Mouse (Mus musculus): ENCODE data around the gene Ahnak2. TPM values are rescaled to one million over a fixed set of nuclear protein-coding genes. Genes with fewer than 3 reads are reported as not detected.

Ahnak2 gene
- polyA plus RNA-seq, 1 experiment from 2014 or later: 1.2 TPM

DNA sequence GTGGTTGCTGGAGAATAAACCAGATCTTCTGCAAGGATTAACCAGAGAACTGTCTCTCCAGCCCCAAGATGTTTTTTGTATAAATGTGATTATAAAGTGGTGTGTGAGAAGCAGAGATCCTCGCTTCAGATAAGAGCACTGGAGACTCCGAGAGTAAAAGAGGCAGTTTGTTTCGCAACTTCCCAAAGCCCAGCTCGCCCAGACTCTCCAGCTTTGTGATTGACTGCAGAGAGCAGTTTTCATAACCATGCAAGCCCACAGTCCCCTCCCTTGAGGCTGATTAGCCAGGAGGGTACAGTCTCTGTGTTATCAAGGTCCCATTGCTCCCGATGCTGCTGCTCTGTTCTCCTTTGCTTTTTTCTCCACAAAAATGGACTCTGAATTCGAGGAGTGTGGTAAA lies 31.1 kb upstream of the Ahnak2 start:
- 64% methylated on average over 6 of the region's 6 CpGs for WGBS

DNA sequence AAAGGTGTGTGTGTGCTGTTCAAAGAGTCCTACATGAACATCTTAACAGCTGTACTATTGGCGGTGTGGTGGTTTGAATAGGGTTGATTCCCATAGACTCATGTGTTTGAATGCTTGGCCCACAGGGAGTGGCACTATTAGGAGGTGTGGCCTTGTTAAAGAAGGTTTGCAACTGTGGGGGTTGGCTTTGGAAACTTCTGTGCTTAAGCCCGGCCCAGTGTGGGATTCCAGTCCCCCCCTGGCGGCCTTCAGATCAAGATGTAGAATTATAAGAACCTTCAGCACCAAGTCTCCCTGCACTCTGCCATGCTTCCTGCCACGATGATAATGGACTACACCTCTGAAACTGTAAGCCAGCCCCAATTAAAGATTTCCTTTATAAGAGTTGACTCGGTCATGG lies 30.0 kb upstream of the Ahnak2 start:
- Histone ChIP-seq H3K9me3 (no peaks in the 10 kb centered on the region), H3K4me2 (no peak overlapping the region), H3K4me1 (peaks cover 19% of the 10 kb centered on the region), H3K36me3 (peaks cover 23% of the 10 kb centered on the region), H3K27ac (replicated peaks) (no peak overlapping the region), H3K4me3 (no peak overlapping the region), H3K27me3 (replicated peaks) (no peaks in the 10 kb centered on the region), H3K9ac (no peak overlapping the region)
- ATAC-seq (ENCODE audit: extremely low read depth, insufficient number of reproducible peaks, low FRiP score, low TSS enrichment): no peak
- WGBS: 83% methylated on average over 5 of the region's 5 CpGs

More for the DNA sequence above, 31.1 kb upstream of the Ahnak2 start:
- H3K27ac ChIP-seq (replicated peaks): no peak overlapping the region
- H3K36me3 ChIP-seq: peaks cover 17% of the 10 kb centered on the region
- no peak for ATAC-seq (ENCODE audit: extremely low read depth, insufficient number of reproducible peaks, low FRiP score, low TSS enrichment)
- no peak overlapping the region for H3K9ac ChIP-seq
- H3K9me3 ChIP-seq: no peaks in the 10 kb centered on the region
- H3K27me3 ChIP-seq (replicated peaks): no peaks in the 10 kb centered on the region
- H3K4me3 ChIP-seq: no peak overlapping the region
- peaks cover 10% of the 10 kb centered on the region for H3K4me1 ChIP-seq
- no peak overlapping the region for H3K4me2 ChIP-seq

DNA sequence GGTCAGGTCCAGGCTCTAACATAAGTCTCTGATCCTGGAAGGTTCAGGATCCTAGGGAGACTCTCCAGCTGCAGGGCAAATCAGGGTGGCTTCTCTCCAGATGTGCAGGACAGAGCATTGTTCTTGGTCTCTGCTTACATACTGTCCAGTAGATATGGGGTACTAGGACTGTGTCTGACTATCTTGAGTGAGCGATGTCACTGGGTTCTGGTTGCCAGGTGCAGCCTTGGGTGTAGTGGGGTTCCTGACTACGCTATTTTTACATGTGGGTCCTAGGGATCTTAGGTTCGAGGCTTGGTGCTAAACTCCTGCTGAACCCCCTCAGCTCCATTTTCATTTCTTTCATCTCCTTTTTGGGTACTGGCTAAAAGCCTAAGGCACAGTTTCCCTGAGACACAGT lies 28.1 kb upstream of the Ahnak2 start:
- no peak for ATAC-seq (ENCODE audit: extremely low read depth, insufficient number of reproducible peaks, low FRiP score, low TSS enrichment)
- Histone ChIP-seq H3K4me1 (peaks cover 38% of the 10 kb centered on the region), H3K27me3 (replicated peaks) (no peaks in the 10 kb centered on the region), H3K9ac (peak overlapping the region; percentile 85), H3K4me3 (peak overlapping the region; percentile 99), H3K9me3 (no peaks in the 10 kb centered on the region), H3K36me3 (peaks cover 41% of the 10 kb centered on the region), H3K27ac (replicated peaks) (0 out of 2 replicates have a peak overlapping the region, but pooled peaks have one; percentile 84), H3K4me2 (peak overlapping the region; percentile 87)
- WGBS: 73% methylated on average over 3 of the region's 3 CpGs

DNA sequence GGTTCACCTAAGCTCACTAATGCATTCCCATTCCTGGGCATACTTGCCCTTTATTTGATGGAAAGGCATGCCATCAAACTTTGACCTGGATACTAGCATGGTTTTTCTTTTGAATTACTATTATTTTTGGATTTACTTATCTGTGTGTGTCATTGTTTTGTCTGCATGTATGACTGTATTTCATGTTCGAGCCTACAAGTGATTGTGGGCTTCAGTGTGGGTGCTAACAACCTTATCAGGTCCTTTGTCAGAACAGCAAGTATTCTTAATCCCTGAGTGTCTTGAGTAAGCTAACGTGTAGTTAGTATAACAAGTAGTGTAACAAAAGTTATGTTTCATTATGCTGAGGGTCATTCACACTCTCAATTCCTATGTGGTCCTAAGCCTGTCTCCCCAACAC lies 27.7 kb upstream of the Ahnak2 start:
- 12% methylated on average over 2 of the region's 2 CpGs for WGBS

DNA sequence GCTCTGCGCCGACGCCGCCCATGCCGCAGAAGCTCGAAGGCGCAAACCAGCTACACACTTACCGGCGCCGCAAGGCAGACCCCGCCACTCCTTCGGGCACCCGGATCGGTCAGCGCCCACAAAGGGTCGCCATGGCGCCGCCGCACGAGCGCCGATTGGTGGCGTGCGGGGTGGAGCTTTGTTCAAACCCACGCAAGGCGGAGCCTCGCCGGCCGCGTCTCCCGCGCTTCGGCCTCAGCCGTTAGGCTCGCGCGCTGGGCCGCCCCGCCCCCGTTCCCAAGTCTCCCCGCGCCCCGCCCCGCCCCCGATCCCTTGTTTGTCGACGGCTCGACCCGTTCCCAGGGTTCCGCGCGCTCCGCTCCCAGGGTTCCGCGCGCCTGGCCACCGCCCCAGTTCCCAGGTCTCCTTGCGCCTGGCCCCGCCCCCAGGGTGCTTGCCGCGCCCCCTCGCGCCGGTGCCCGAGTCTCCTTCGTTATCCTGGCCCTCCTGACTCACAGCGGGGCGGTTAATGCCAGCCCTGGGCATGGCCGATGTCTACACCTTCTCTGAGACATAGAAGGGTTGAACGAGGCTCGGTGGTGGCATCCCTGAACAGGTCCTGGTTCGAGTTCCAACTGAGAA lies 26.9 kb upstream of the Ahnak2 start, which contains the start of gene Cdca4:
Cdca4 (minus strand) TSS at position 180 of the 621 bp plus-strand sequence.
- Histone ChIP-seq H3K9me3 (no peaks in the 10 kb centered on the region), H3K27me3 (replicated peaks) (no peaks in the 10 kb centered on the region), H3K27ac (replicated peaks) (peak within 1 kb of the TSS; percentile 94), H3K4me1 (peaks cover 49% of the 10 kb centered on the region), H3K9ac (peak within 1 kb of the TSS; percentile 99), H3K36me3 (peaks cover 51% of the 10 kb centered on the region), H3K4me3 (peak within 1 kb of the TSS; percentile 99), H3K4me2 (peak within 1 kb of the TSS; percentile 87)
- under 1% methylated on average over 69 of the region's 72 CpGs for WGBS
- ATAC-seq (ENCODE audit: extremely low read depth, insufficient number of reproducible peaks, low FRiP score, low TSS enrichment): peak; percentile 95

More for the DNA sequence above, 27.7 kb upstream of the Ahnak2 start:
- H3K4me1 ChIP-seq: peaks cover 41% of the 10 kb centered on the region
- peaks cover 43% of the 10 kb centered on the region for H3K36me3 ChIP-seq
- no peaks in the 10 kb centered on the region for H3K27me3 ChIP-seq (replicated peaks)
- peak overlapping the region; percentile 85 for H3K9ac ChIP-seq
- no peak for ATAC-seq (ENCODE audit: extremely low read depth, insufficient number of reproducible peaks, low FRiP score, low TSS enrichment)
- no peaks in the 10 kb centered on the region for H3K9me3 ChIP-seq
- H3K4me2 ChIP-seq: peak overlapping the region; percentile 87
- H3K27ac ChIP-seq (replicated peaks): peak overlapping the region; percentile 84
- H3K4me3 ChIP-seq: peak overlapping the region; percentile 99

DNA sequence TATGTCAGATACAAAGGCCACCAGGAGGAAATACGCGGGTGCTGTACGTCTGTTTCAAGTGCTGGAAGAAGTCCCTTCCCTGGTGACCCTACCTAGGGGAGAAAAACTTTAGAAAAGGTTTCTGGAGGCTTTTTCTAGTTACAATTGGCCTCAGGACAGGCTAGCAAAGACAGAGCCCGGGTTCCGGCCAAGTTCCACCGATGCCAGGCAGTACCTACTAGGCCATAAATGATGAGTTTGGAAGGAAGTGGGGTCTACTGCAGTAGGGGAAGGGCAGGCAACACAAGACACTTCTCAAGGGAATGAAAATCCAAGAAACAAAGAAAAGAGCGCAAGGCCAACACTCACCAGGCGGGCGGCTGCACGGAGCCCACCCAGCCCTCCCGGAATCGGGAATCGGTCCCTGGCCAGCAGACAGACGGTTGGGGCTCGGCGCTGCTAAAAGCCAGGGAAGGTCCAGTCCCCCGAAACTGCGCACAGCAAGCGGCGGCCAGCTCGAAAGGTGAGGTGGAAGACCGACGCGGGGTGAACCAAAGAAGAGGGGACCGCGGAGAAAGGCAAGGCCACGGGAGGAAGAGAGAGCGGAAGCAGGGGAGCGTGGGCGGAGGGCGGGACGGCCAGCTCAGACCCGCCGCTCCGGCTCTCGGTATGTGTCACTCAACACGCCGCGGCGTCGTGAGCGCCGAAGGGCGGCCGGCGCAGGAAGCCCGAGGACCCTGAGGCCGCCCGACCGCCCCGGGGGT lies 26.2 kb upstream of the Ahnak2 start:
- under 1% methylated on average over 51 of the region's 51 CpGs for WGBS
- Histone ChIP-seq H3K4me3 (peak overlapping the region; percentile 99), H3K36me3 (peaks cover 58% of the 10 kb centered on the region), H3K9ac (peak overlapping the region; percentile 99), H3K4me2 (peak overlapping the region; percentile 87), H3K9me3 (no peaks in the 10 kb centered on the region), H3K4me1 (peaks cover 56% of the 10 kb centered on the region), H3K27me3 (replicated peaks) (no peaks in the 10 kb centered on the region), H3K27ac (replicated peaks) (peak overlapping the region; percentile 94)
- ATAC-seq (ENCODE audit: extremely low read depth, insufficient number of reproducible peaks, low FRiP score, low TSS enrichment): peak; percentile 76

DNA sequence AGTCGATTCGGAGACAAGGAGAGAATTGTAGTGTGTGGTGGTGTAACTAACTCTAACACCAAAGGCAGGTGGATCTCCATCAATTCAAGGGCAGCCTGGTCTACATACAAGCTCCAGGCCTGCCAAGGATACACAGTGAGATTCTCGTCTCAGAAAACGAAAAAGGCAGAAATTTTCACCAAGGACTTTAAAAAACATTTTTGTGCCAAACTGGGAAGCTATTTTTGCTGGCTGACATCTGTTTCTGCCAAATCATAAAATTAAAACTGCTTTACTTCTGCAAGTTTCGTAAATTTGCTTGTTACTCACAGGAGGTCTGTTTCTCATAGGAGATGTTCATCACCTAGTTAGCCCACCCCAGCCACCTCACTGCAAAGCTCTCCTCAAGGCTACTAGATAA lies 23.4 kb upstream of the Ahnak2 start:
- H3K4me1 ChIP-seq: peaks cover 83% of the 10 kb centered on the region
- no peak for ATAC-seq (ENCODE audit: extremely low read depth, insufficient number of reproducible peaks, low FRiP score, low TSS enrichment)
- H3K27ac ChIP-seq (replicated peaks): no peak overlapping the region
- peaks cover 62% of the 10 kb centered on the region for H3K36me3 ChIP-seq
- no peaks in the 10 kb centered on the region for H3K27me3 ChIP-seq (replicated peaks)
- peak overlapping the region; percentile 58 for H3K9ac ChIP-seq
- H3K4me3 ChIP-seq: no peak overlapping the region
- 75% methylated on average over 5 of the region's 5 CpGs for WGBS
- H3K4me2 ChIP-seq: peak overlapping the region; percentile 87; the same call in 1 of the 2 replicates
- no peaks in the 10 kb centered on the region for H3K9me3 ChIP-seq

DNA sequence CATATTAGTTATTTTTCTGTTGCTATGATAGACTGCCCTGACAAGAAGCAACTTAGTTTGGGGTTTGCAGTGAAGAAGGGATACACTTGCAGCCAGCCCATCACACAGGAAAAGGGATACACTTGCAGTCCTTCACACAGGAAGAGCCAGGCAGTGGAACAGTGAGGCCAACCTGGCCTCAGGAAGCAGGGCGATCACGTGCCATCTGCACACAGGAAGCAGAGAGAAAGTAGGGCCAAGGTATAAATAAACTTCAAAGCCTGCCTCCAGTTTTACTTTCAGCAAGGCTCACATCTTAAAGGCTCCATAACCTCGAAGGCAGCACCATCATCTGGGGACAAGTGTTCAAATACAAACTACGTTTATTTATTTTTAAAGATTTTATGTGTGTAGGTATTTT lies 20.8 kb upstream of the Ahnak2 start:
- ATAC-seq (ENCODE audit: extremely low read depth, insufficient number of reproducible peaks, low FRiP score, low TSS enrichment): no peak
- no peak overlapping the region for H3K4me3 ChIP-seq
- H3K4me1 ChIP-seq: peaks cover 78% of the 10 kb centered on the region
- H3K4me2 ChIP-seq: peak overlapping the region; percentile 9; the same call in 1 of the 2 replicates
- peak overlapping the region; percentile 67 for H3K9ac ChIP-seq
- WGBS: 64% methylated on average over 4 of the region's 4 CpGs
- H3K27me3 ChIP-seq (replicated peaks): no peaks in the 10 kb centered on the region
- peak overlapping the region; percentile 68 for H3K27ac ChIP-seq (replicated peaks)
- H3K36me3 ChIP-seq: peaks cover 88% of the 10 kb centered on the region
- no peaks in the 10 kb centered on the region for H3K9me3 ChIP-seq

DNA sequence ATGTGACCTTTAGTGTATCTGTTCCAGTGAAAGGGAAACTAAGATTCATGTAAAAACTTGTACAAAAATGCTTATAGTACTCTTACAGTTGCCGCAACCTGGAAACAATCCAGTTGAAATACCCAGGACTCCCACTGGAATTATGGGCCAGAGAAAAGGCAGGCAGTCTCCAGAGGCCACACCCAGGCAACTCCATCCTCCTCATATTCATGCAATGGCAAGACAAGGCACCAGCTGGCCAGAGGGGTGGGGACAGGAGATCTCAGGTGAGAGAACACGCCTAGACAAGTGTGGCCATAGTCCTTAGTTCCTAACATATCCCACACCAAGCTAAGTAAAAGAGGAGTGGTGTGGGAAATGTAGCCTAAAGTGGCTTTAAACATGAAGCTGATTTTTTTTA lies 20.2 kb upstream of the Ahnak2 start:
- Histone ChIP-seq H3K27ac (replicated peaks) (peak overlapping the region; percentile 48), H3K4me1 (peaks cover 73% of the 10 kb centered on the region), H3K4me3 (no peak overlapping the region), H3K36me3 (peaks cover 90% of the 10 kb centered on the region), H3K9ac (0 out of 2 replicates have a peak overlapping the region, but pooled peaks have one; percentile 61), H3K27me3 (replicated peaks) (no peaks in the 10 kb centered on the region), H3K9me3 (no peaks in the 10 kb centered on the region), H3K4me2 (peak overlapping the region; percentile 24)
- 68% methylated on average over 2 of the region's 2 CpGs for WGBS
- ATAC-seq (ENCODE audit: extremely low read depth, insufficient number of reproducible peaks, low FRiP score, low TSS enrichment): no peak

DNA sequence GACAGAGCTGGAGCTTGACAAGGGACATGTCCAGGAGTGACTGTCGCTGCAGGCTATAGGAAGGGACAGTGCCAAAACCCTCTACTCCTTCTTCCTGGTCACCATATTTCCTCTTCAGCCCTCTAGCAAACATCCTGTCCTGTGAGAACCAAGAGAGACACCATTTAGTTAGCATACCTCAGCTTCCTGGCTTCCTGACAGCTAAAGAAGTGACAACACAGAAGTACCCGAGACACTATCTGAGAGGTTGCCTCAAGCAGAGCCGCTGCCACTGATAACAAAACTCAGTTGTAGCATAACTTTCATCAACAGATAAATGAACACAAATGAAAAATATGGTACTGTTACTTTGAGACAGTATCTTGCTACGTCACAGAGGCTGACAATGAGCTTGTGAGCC lies 19.5 kb upstream of the Ahnak2 start:
- peaks cover 90% of the 10 kb centered on the region for H3K36me3 ChIP-seq
- no peak overlapping the region for H3K4me3 ChIP-seq
- peak overlapping the region; percentile 71 for H3K27ac ChIP-seq (replicated peaks)
- 16% methylated on average over 4 of the region's 4 CpGs for WGBS
- peak overlapping the region; percentile 23 for H3K4me2 ChIP-seq
- peaks cover 66% of the 10 kb centered on the region for H3K4me1 ChIP-seq
- H3K9me3 ChIP-seq: no peaks in the 10 kb centered on the region
- H3K27me3 ChIP-seq (replicated peaks): no peaks in the 10 kb centered on the region
- peak overlapping the region; percentile 59 for H3K9ac ChIP-seq
- ATAC-seq (ENCODE audit: extremely low read depth, insufficient number of reproducible peaks, low FRiP score, low TSS enrichment): no peak

DNA sequence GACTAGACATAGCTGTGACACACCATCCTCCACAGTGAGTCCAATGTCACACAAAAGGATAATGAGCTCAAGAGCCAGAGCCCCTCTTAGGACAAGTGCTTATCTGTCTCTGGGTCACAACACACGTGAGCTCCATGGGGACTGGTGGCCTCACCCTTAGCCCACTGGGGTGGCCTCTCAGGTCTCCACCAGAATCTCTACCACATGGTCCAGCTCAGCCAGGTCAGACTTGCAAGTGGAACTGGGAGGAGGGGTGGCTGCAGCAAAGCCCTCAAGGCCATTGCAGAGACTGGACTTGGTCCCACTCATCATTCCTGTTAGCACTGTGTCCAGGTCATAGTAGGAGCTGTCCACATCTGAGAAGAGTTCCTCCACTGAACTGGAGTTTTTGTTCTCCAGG lies 18.8 kb upstream of the Ahnak2 start:
- ATAC-seq (ENCODE audit: extremely low read depth, insufficient number of reproducible peaks, low FRiP score, low TSS enrichment): no peak
- peak overlapping the region; percentile 23 for H3K4me2 ChIP-seq

More for the DNA sequence above, 18.8 kb upstream of the Ahnak2 start:
- Histone ChIP-seq H3K27me3 (replicated peaks) (no peaks in the 10 kb centered on the region), H3K27ac (replicated peaks) (peak overlapping the region; percentile 71), H3K4me3 (no peak overlapping the region), H3K9me3 (no peaks in the 10 kb centered on the region), H3K4me1 (peaks cover 58% of the 10 kb centered on the region), H3K9ac (peak overlapping the region; percentile 59), H3K36me3 (peaks cover 88% of the 10 kb centered on the region)
- 24% methylated on average over 1 of the region's 1 CpGs for WGBS

Measured in heart, embryonic 13.5 days (tissue).